Mouse (Mus musculus): Measurements from ENCODE around the gene Abl2. TPM values are rescaled to one million over a fixed set of nuclear protein-coding genes. Genes with fewer than 3 reads are reported as not detected.

Abl2 gene
- total RNA-seq, 2 experiments from 2014 or later: 21.0 to 22.3 TPM

DNA sequence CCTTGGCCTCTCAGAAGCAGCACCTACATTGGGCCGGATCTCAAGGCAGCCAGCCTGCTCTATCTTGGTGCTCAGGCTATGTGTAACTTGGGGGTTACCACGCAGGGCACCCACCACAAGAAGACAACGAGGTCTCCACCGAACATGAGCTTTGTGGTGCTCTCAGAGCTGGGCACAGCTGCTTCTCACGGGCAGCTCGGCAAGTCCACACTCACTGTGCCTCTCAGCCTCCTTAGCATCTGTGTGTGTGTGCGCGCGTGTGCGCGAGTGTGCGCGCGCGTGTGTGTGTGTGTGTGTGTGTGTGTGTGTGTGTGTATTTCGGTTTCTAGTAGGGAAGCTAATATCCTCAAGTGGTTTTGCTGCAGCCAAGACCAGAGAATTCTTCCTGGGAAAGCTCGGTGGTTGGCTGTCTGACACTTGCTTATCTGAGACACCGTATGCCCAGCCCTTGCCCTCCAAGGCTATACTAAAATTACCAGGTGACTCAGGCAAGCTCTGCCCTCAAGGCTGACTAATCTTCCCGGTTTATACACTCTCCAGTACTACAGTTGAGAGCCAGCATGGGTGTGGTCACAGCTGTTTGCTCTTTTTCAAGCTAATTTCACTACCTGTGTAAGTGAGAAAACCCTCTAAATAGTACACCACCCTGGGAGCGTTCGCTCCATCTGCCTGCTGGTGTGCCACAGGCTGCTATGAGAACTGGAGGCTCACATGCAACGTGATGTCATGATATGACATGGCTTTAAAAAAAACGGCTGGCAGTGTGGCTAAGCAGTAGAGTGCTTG is 108.7 kb downstream of the Abl2 start:
- no peak for DNase-seq (ENCODE audit: low spot score in 2 of 2)

DNA sequence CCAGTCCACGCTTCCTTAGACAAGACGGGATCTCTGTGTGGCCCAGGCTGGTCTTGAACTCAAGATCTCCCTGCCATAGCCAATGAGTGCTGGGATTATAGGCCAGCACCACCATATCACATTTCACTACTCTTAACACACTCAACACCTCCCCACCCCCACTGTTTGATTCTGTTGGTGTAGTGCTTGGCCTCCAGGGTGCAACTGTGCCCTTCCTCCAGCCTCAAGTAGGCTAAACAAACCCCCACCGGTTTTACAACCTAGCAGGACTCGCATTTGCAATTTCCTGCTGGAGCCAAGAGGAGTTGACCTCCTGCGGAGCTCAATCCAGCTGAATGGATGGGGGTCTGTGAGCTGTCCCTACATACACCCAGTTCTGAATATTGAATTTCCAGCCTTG is 110.0 kb downstream of the Abl2 start:
- DNase-seq (ENCODE audit: low spot score in 2 of 2): no peak

DNA sequence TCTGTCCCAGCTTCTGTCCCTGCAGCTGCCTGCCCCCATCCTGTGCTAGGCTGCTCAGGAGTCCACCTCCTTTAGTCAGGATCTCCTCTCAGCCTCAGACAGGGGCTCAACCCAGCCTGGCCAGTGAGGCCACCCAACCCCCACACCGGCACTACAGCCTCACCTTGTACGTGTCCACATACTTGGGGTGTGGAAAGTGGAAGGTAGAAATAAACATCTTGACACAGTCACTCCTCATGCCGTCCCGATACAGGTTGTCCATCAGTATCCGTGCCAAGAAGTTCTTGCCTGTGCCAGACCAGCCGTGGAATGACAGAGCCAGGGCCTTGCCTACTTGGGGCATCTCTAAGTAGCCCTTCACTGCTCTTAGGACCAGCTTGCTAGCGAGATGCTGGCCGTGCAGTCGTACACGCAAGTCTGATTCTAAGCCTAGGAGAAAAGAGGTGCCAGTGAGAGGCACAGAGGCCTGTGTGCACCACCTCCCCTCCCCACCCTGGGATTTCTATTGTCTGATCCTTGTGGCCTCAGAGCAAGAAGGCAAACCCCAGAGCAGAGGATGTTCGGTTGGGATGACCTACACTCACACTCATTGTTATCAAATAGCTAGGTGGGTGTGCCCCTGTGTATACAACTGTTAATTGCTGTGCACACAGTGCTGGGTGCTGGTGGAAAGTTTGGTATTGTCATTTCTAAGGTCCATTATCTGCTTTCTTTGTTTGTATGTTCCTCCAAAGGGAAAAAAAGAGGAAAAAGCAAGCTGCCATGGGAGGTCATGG is 110.8 kb downstream of the Abl2 start:
- no peak for DNase-seq (ENCODE audit: low spot score in 2 of 2)

DNA sequence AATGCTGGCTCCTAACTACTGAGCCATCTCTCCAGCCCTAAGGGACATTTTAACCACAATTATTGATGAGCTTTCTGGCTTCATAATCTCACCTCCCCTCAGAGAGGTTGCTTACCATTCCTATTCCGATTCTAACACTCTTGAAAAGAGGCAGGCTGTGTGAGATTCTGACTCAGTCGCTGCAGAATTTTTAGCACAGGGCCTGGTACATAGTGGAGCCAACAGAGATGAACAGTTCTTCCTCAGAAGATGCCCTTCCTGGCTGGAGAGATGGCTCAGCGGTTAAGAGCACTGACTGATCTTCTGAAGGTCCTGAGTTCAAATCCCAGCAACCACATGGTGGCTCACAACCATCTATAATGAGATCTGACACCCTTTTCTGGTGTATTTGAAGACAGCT is 113.3 kb downstream of the Abl2 start:
- DNase-seq (ENCODE audit: low spot score in 2 of 2): no peak

DNA sequence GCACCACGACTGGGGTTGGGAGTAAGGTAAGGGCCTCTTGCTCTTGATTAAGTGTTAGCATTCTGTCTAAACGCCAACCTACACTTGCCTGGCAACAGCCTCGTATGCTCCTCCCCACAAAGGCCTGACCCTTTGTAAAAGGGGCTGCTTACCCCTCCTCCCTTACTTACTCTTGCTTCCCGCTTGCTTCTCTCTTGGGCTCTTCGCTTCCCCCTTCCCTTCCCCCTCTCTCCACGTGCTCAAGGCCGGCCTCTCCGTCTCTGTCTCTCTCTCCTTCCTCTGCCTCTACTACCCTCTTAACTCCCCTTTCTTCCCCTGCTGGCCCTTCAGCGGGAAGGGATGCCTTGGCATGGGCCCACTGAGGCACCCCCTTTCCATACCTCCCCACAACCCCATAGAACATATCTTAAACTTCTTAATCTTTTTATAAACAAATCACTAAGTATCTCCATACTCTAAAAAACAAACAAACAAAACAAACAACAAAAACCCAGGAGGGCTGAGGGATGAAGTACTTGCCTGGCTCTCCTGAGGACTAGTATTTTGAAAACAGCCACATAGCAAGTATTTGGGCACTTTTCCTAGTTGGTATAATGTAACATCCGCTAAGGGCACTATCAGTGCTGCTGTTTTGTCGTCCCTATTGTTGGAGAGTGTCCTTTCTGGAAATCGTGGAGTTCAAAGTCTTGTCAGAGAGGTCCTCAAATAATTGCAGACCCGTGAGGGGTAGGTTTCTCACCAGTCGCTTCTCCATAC is 114.3 kb downstream of the Abl2 start:
- no peak for DNase-seq (ENCODE audit: low spot score in 2 of 2)

DNA sequence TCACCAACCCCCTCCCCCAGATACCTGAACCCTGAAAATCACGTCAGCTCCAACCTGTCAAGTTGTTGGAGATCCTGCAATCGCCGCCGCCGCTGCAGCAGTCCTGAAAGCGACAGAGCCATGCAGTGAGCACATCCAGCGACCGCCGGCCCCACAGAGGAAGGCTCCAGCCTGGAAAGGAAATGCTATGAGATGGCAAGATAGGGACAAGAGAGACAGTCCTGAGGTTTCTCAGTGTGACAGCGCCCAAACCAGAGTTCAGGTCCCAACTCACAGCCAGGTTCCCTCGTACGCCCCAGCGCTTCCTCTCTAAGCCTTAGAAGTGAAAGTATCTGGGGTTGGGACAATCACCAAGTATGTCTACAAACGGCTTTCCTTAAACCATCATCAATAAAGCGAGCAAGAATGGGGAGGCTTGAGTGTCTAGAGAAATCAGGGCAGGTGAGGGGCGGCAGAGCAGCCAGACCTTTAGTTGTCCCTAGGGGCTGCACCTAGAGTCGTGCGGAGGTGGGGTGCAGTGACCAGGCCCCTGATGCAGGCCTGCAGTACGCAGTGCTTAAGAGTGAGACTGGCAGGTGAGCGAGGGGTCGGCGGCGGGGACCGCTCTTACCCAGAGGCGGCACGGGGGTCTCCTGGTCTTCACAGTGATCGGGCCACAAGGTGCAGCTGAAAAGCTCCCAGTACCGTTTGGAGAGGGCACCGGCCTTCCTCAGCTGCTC is 115.0 kb downstream of the Abl2 start:
- peak in 1 of 2 experiments; percentile 40 for DNase-seq (ENCODE audit: low spot score in 2 of 2)

DNA sequence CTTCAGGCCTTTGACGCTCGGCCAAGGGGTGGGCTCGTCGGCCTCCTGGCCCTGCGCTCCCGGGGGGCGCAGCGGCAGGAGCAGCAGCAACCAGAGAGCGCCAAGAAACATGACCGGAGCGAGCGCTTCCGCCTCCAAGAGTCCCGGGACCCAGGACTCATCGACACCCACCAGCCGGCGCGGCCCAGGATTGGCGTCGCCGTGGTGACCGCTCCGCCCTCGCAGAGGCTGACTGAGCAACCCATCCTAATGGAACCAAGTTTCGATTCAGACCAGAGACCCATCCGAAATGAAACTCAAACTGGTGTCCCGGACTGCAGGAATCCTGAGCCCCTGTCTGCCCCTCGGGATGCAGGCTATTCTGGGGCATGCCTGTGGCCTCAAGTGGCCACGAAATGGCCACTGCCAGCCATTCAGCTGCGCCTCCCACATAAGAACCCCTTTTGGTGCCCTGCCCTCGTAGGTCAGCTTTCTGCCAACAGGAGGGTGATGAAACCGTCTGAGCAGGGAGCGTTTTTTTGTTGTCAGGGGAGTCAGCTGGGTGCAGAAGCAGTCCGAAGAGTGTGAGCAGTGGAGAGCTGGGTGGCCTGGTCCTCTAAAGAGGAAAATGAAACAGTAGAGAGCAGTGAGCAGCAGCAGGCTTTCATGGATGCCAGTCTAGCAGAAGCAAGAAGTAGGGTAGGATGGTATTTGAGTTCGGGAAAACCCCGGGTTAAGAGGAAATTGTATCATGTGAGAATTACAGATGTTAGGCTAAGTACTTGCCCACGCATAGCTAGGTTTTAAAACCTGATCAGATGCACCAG is 115.8 kb downstream of the Abl2 start, which contains the start of gene Tor3a:
Tor3a (minus strand) TSS at position 162 of the 806 bp plus-strand sequence.
- peak; percentile 60 to 80 for DNase-seq (ENCODE audit: low spot score in 2 of 2)

DNA sequence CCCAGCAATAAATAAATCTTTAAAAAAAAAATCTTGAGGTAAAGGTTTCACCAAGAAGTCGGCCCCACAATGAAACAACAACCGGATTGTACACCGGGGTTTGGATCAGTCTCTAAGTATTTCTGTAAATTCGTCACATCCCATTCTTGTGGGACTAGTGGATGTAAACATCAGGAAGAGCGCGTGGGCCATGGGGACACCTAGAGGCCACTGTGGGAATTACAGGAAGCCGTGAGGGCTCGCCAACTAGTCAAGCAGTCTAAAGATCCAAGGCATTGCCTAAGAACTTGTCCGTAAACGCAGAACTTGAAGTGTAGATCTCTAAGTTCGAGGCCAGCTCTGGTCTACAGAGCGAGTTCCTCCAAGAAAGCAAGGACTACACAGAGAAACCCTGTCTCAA is 117.6 kb downstream of the Abl2 start:
- peak in 1 of 2 experiments; percentile 36 for DNase-seq (ENCODE audit: low spot score in 2 of 2)

DNA sequence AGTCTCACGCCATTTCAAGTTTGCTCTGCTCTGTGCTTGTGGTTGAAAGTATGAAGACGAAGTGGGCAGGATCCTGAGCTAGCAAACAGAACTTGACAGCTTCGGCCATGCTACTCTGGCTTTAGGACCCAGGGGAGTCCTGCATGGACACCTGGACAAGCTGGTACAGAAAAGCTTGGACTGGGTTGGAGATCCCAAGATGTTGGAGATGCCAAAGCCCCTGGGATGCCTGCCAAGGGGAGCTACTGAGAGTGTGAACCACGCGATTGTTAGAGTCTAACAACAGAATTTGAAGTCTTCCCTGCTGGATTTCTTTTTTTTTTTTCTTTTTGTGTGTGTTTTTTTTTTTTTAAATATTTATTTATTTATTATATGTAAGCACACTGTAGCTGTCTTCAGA is 118.0 kb downstream of the Abl2 start:
- DNase-seq (ENCODE audit: low spot score in 2 of 2): no peak

DNA sequence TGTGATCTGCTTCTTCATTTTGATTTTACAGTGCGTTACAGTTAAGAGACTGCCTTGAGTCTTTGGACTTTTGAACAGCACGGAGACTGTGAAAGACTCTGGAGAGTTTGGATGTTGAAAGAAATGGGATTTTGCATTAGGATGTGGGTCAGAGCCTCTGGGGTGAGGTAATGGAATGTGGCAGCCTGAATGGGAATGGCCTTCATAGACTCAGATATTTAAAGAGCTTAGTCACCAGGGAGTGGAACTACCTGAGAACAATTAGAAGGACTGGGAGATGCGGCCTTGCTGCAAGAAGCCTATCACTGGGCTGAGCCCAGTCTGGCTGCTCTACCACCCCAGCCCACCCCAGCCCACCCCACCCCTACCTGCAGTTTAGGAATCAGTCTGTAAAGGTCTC is 118.6 kb downstream of the Abl2 start:
- no peak for DNase-seq (ENCODE audit: low spot score in 2 of 2)

DNA sequence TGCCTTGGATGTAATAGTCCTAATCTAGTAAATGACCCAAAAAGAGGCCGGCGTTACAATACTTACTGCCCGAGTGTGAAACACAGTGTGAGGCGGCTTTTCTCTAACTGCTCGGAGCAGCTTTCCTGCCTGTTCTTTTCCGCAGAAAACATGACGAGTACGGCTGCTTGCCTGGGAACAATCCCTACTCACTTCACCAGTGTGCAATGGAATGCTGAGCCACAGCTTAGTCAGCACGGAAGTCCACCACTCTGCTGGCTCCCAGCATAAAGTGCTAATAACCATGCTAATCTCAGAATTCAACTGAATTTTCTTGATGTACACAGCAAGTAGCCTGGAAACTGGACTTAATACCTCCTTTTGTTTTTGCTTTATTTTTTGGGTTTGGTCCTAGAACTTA is 121.0 kb downstream of the Abl2 start:
- no peak for DNase-seq (ENCODE audit: low spot score in 2 of 2)

DNA sequence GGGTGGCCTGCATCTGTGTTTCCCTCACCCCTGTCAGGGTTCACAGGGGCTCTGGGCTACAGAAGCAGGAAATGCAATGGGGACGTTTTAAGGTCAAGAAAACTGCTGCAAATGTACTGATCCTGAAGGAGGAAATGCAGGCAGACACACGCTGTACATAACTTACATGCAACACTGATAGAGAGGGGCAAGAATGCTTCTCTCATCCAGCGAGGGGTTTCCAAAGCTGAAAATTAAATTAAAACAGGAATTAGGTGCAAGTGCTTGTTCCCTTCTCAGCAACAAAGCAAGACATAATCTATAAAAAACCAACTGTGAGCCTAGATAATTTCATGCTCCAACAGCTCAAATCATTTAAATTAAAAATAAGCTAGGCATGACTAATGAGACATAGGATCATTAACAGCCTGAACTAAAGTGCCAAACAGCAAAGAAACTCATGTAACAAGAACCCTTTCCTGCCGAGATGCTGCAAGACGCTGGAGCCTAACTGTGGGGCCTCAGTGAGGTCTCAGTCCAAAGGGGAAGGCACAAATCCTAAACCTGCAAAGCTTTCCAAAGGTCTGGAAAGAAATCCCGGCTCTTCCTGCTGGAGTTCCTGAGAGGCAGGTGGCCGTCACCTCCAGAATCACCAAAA is 127.6 kb downstream of the Abl2 start:
- DNase-seq (ENCODE audit: low spot score in 2 of 2): no peak

Other genes with a start within 250 kb of the Abl2 start
- not detected for gene Nphs2, start 248.1 kb upstream of the Abl2 start, total RNA-seq (2021)
- gene Gm2000, start 192.7 kb upstream of the Abl2 start, total RNA-seq (2021): 100 to 1,000 TPM; 756 to 819 TPM
- under 1 TPM; 0.21 to 0.61 TPM for gene Axdnd1, start 137.6 kb upstream of the Abl2 start, total RNA-seq (2021)
- gene Soat1, start 84.5 kb upstream of the Abl2 start, total RNA-seq (2021): 10 to 100 TPM; 22.3 to 24.3 TPM
- 10 to 100 TPM; 34.0 to 34.5 TPM for gene Gm10031, start 34.8 kb upstream of the Abl2 start, total RNA-seq (2021)
- 1 to 10 TPM; 6.8 to 8.0 TPM for gene Tor3a, start 115.6 kb downstream of the Abl2 start, total RNA-seq (2021)
- gene Fam20b, start 160.3 kb downstream of the Abl2 start, total RNA-seq (2021): 10 to 100 TPM; 33.5 to 33.9 TPM

Data from gastrocnemius, postnatal 4 days (tissue).